Mouse (Mus musculus) midbrain, embryonic 14.5 days (tissue): Measurements from ENCODE around the gene Sec24c. TPM values are rescaled to one million over a fixed set of nuclear protein-coding genes. Genes with fewer than 3 reads are reported as not detected.
"Not testable (repeated sequence)": the region's sequence is repeated elsewhere in the genome, so short reads cannot be mapped to it uniquely, and the experiment has no call there.

Experiments
- ATAC-seq: fragments of 200-750 bp; cut with Nextera tagmentation; 2 replicates; pipeline ENCODE4 v1.8.0; 2017; ENCODE audit warnings: moderate number of reproducible peaks, moderate library complexity; ENCODE audit not compliant: low FRiP score, low TSS enrichment
- DNase-seq: peaks from one replicate; pipeline ENCODE4 v3.0.0-alpha.2; 2015
- H3K27ac ChIP-seq: fragments of 300-500 bp; sonication (generic); replicated peaks from 2 replicates; pipeline ENCODE4 v1.5.1; 2014; ENCODE audit warnings: mild to moderate bottlenecking, low read depth, low read length, moderate library complexity
- H3K27me3 ChIP-seq: fragments of 300-500 bp; sonication (generic); 2 replicates; pipeline ENCODE4 v1.6.1; 2014; ENCODE audit warnings: low read length, control low read depth, mixed read lengths; ENCODE audit not compliant: control insufficient read depth, insufficient read depth
- H3K36me3 ChIP-seq: fragments of 300-500 bp; sonication (generic); 2 replicates; pipeline ENCODE4 v1.6.1; 2014; ENCODE audit warnings: low read length, control low read depth; ENCODE audit not compliant: control insufficient read depth, insufficient read depth
- H3K4me1 ChIP-seq: fragments of 300-500 bp; sonication (generic); 2 replicates; pipeline ENCODE4 v1.6.1; 2014; ENCODE audit warnings: mild to moderate bottlenecking, antibody characterized with exemption, low read length, control low read depth; ENCODE audit not compliant: control insufficient read depth, insufficient read depth
- H3K4me2 ChIP-seq: fragments of 300-500 bp; sonication (generic); 2 replicates; pipeline ENCODE4 v1.6.1; 2014; ENCODE audit warnings: mild to moderate bottlenecking, low read length, moderate library complexity
- H3K4me3 ChIP-seq: fragments of 300-500 bp; sonication (generic); replicated peaks from 2 replicates; pipeline ENCODE4 v1.5.1; 2014; ENCODE audit warnings: low read depth, low read length
- H3K9ac ChIP-seq: fragments of 300-500 bp; sonication (generic); replicated peaks from 2 replicates; pipeline ENCODE4 v1.6.1; 2014; ENCODE audit warnings: mild to moderate bottlenecking, low read length, moderate library complexity
- H3K9me3 ChIP-seq: fragments of 300-500 bp; sonication (generic); 2 replicates; pipeline ENCODE4 v1.6.1; 2016; ENCODE audit warnings: low read length, control low read depth, mixed read lengths; ENCODE audit not compliant: control insufficient read depth
- WGBS: fragments of 180-500 bp; shearing (Covaris S2); extraction: QIAGEN DNeasy Blood & Tissue Kit; methylation state at CpG from one replicate; pipeline ENCODE4 v1.1.7; 2014; 5-methylcytosine and 5-hydroxymethylcytosine counted together
- polyA plus RNA-seq: library from polyadenylated mRNA; unstranded; fragments of >200 nt; fragmentation: Nextera tagmentation; extraction: Ambion mirVana; gene quantifications from 2 replicates; pipeline ENCODE4 v1.2.1, GENCODE M21; 2014

Sec24c gene
- 54.0 and 81.5 TPM in 2 replicates for polyA plus RNA-seq

DNA sequence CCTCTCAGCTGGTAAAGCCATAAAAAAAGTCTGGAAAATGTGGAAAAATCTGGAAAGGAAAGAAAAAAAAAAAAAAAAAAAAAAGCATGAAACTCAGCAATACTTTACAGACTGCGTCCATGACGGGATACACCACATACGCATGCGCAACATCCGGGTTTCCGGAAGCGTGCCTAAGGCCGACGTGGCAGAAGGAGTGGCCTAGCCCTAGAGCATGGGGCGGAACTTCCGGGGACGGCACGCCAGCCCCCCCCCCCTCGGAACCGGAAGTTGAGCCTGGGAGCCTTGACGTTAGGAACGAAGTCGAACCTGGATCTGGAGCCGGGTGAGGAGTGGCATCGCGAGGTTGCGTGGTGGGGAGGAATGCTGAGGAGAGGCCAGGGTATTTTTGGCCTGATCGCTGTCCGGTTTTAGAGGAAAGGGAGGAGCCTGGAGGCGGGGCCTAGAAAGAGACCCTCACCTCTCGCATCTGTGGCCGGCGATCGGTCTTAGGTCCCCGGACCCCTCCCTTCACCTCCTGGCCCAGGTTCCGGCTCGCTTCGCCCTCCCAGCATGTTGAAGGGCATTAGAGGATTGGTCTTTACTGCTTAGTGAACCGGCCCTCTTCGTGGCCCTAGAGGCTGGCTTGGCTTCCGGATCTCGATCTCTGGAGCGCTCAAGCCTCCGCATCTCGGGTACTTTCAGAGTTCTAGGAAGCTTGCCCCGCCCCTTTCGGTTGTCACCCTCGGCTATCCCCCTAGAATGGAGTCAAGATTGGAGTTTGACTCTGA is at the start of gene Sec24c:
TSS of gene Sec24c (plus strand) at position 245 of the 770 bp plus-strand sequence.
- Histone ChIP-seq H3K4me3 (peak within 1 kb of the TSS; percentile 89), H3K27ac (peak within 1 kb of the TSS; percentile 82), H3K36me3 (peaks cover 31% of the 10 kb centered on the region), H3K9ac (peak within 1 kb of the TSS; percentile 74), H3K4me1 (peaks cover 16% of the 10 kb centered on the region), H3K27me3 (no peaks in the 10 kb centered on the region), H3K9me3 (no peaks in the 10 kb centered on the region), H3K4me2 (peak within 1 kb of the TSS; percentile 76)
- DNase-seq (peak; percentile 100), ATAC-seq (peak; percentile 98)
- WGBS = under 1% methylated on average over 43 of the region's 43 CpGs

DNA sequence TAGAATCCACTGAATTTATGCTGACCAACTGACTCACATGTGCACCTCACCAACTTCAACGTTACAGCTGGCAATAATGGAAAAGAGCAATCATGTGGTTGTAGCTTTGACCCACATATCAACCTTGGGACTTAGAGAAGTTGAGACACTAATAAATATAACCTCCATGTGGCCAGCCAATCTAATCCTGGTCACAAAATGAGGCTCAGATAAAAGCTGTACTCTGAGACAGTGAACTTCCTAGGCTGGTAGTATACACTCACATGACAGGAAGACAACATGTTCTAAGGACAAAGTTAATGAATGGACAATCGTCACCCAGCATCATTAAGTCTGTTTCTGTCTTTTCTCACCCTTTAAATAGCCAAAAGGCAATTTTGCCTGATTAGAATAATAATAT is 47.7 kb upstream of the Sec24c start:
- Histone ChIP-seq H3K9me3 (no peaks in the 10 kb centered on the region), H3K4me3 (no peak overlapping the region), H3K27me3 (no peaks in the 10 kb centered on the region), H3K4me1 (no peaks in the 10 kb centered on the region), H3K9ac (no peak overlapping the region), H3K4me2 (no peak overlapping the region), H3K36me3 (no peaks in the 10 kb centered on the region), H3K27ac (no peak overlapping the region)
- 90% methylated on average over 2 of the region's 2 CpGs for WGBS
- DNase-seq (no peak), ATAC-seq (no peak)

DNA sequence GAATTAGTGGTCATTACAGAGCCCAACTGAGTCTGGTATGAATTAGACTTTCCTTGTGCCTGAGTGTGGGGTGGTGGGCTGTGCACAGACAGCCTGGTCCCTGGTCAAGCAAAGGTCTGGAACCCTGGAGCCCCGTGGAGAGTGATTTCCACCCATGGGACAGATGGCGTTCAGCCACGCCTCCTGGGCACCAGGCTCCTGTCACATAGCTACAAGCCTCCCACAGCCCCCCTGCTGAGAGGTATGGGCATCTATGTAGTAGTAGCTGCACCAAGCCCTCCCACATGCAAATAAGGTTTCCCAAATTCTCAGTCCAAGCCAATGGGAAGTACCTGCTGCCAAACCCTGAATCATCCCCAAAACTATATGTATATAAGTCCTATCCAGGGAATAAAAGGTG is 47.1 kb upstream of the Sec24c start:
- no peak overlapping the region for H3K9ac ChIP-seq
- no peaks in the 10 kb centered on the region for H3K27me3 ChIP-seq
- no peak overlapping the region for H3K4me3 ChIP-seq
- DNase-seq (no peak), ATAC-seq (no peak)
- no peak overlapping the region for H3K27ac ChIP-seq
- WGBS = 88% methylated on average over 3 of the region's 3 CpGs
- H3K4me1 ChIP-seq = no peaks in the 10 kb centered on the region
- H3K4me2 ChIP-seq = no peak overlapping the region
- H3K9me3 ChIP-seq = no peaks in the 10 kb centered on the region
- no peaks in the 10 kb centered on the region for H3K36me3 ChIP-seq

GRCm38 (mm10) chr14:20631253-20631652 is 42.9 kb upstream of the Sec24c start:
- no peaks in the 10 kb centered on the region for H3K36me3 ChIP-seq
- WGBS = 81% methylated on average over 4 of the region's 4 CpGs

GRCm38 (mm10) chr14:20635546-20635945 is 38.6 kb upstream of the Sec24c start:
- no peaks in the 10 kb centered on the region for H3K36me3 ChIP-seq
- no peaks in the 10 kb centered on the region for H3K27me3 ChIP-seq
- ATAC-seq = no peak
- no peak overlapping the region for H3K4me3 ChIP-seq
- WGBS = 94% methylated on average over 2 of the region's 2 CpGs
- H3K4me2 ChIP-seq = no peak overlapping the region
- no peak overlapping the region for H3K9ac ChIP-seq
- no peak overlapping the region for H3K27ac ChIP-seq
- DNase-seq = no peak
- no peaks in the 10 kb centered on the region for H3K9me3 ChIP-seq
- H3K4me1 ChIP-seq = no peaks in the 10 kb centered on the region

More at GRCm38 (mm10) chr14:20631253-20631652, 42.9 kb upstream of the Sec24c start:
- Histone ChIP-seq H3K27me3 (no peaks in the 10 kb centered on the region), H3K4me2 (no peak overlapping the region), H3K4me1 (no peaks in the 10 kb centered on the region), H3K9ac (no peak overlapping the region), H3K27ac (no peak overlapping the region), H3K9me3 (no peaks in the 10 kb centered on the region), H3K4me3 (no peak overlapping the region)
- no peak for ATAC-seq
- no peak for DNase-seq

GRCm38 (mm10) chr14:20636968-20637367 is 37.1 kb upstream of the Sec24c start:
- 98% methylated on average over 3 of the region's 3 CpGs for WGBS
- not testable (repeated sequence) for ATAC-seq, H3K27me3 ChIP-seq, H3K4me2 ChIP-seq, H3K4me1 ChIP-seq, H3K27ac ChIP-seq, H3K9ac ChIP-seq, H3K9me3 ChIP-seq, DNase-seq, H3K36me3 ChIP-seq, H3K4me3 ChIP-seq

- H3K36me3 ChIP-seq = no peaks in the 10 kb centered on the region
- DNase-seq = no peak
- no peak overlapping the region for H3K27ac ChIP-seq
- H3K4me3 ChIP-seq = no peak overlapping the region
- 92% methylated on average over 2 of the region's 2 CpGs for WGBS
- H3K4me2 ChIP-seq = no peak overlapping the region
- ATAC-seq = no peak
- no peak overlapping the region for H3K9ac ChIP-seq
- H3K4me1 ChIP-seq = peaks cover 5% of the 10 kb centered on the region; the same call in 1 of the 2 replicates
- H3K27me3 ChIP-seq = no peaks in the 10 kb centered on the region
- no peaks in the 10 kb centered on the region for H3K9me3 ChIP-seq
Measured at GRCm38 (mm10) chr14:20637818-20638574, 36.1 kb upstream of the Sec24c start.

DNA sequence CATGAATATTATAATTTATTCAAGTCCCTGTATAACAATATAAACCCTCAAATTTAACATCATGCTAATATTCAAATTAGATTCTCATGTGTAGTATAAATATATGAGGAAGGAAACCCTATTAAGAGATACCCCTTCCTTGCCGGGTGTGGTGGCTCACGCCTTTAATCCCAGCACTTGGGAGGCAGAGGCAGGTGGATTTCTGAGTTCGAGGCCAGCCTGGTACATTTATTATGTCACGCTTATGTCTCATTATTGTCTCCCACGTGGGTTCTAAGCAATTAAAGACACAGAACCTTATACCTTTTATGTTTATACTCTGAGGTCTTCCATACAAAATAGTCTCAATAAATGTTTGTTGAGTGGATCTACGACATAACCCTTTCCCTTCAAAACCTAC is 35.4 kb upstream of the Sec24c start:
- DNase-seq (no peak), ATAC-seq (no peak)
- Histone ChIP-seq H3K27ac (no peak overlapping the region), H3K4me2 (no peak overlapping the region), H3K27me3 (no peaks in the 10 kb centered on the region), H3K4me1 (peaks cover 5% of the 10 kb centered on the region; the same call in 1 of the 2 replicates), H3K9me3 (no peaks in the 10 kb centered on the region), H3K9ac (no peak overlapping the region), H3K4me3 (no peak overlapping the region), H3K36me3 (no peaks in the 10 kb centered on the region)
- WGBS = 94% methylated on average over 6 of the region's 6 CpGs
